Mouse (Mus musculus): ENCODE data around the gene Sdk1. TPM values are rescaled to one million over a fixed set of nuclear protein-coding genes. Genes with fewer than 3 reads are reported as not detected.

Gene Sdk1
- polyA plus RNA-seq, 1 experiment from 2014 or later: 0.80 TPM

DNA sequence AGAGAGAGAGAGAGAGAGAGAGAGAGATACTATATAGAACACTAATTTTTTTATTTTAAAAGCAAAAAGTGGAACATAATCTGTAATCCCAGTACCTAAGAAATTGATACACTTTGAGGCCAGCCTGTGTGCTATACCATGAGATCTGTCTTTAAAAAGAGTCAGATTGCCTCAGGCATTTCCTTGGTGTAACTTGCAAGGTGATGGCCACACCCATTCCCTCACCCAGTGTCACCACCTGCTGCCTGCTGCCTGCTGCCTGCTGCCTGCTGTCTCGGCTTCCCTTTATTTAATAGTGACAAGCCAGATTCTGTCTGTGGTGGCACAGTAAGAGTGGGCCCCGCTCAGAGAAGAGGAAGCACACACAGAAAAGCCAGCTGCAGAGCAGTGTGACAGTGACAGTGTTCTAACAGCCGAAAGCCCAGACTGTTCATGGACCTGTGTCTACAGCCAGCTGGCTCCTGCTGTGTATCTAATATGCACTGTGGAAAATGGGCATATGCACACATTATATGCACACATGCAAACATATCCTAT lies 642.9 kb downstream of the Sdk1 start:
- 24% methylated on average over 3 of the region's 3 CpGs for whole genome bisulfite sequencing (ENCODE audit: insufficient replicate concordance)
- Histone ChIP-seq H3K36me3 (no peaks in the 10 kb centered on the region), H3K4me2 (no peak overlapping the region), H3K9ac (no peak overlapping the region), H3K9me3 (replicated peaks) (no peaks in the 10 kb centered on the region), H3K27ac (no peak overlapping the region), H3K27me3 (replicated peaks) (no peaks in the 10 kb centered on the region), H3K4me3 (no peak overlapping the region), H3K4me1 (no peaks in the 10 kb centered on the region)
- ATAC-seq: no peak

DNA sequence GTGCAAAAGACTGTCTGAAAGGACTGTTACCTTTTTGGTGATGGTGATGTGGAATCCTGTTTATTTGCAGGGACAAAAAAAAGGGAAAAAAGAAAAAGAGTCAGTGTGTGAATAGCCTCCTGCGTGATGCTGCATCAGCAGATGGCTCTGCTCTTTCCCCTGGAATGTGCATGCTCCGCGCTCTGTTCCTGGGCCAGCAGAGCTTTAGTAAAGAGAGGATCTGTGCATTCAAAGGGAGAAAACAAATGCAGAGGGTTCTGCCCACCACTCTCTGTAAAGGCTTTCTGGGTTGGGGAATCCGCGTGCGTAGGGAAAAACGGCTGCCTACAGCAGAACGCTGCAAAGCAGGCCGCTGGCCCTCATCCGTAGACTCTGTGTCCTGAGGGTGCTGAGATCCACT lies 644.7 kb downstream of the Sdk1 start:
- Histone ChIP-seq H3K9me3 (replicated peaks) (no peaks in the 10 kb centered on the region), H3K36me3 (no peaks in the 10 kb centered on the region), H3K4me2 (no peak overlapping the region), H3K4me3 (no peak overlapping the region), H3K4me1 (no peaks in the 10 kb centered on the region), H3K9ac (no peak overlapping the region), H3K27ac (no peak overlapping the region), H3K27me3 (replicated peaks) (no peaks in the 10 kb centered on the region)
- 81% methylated on average over 10 of the region's 10 CpGs for WGBS (ENCODE audit: insufficient replicate concordance)
- no peak for ATAC-seq

DNA sequence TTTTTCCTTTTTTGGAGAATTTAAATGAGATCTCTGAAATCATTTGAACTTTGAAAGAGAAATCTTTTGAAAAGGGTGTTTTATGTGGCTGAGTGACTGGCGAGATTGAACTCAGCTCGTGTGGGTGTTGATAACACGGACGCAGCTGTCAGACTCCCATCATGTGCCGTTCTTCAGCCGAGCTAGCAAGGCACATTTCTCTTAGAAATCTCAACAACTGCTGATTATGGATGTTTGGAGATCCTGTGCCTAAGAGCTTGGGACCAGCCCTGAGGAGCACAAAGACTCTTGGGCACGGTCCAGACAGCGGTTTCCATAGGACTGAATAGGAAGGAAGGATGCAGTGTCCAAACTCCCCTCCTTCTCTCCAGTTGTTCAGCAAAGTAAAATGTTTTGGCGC lies 648.5 kb downstream of the Sdk1 start:
- no peak overlapping the region for H3K4me3 ChIP-seq
- WGBS (ENCODE audit: insufficient replicate concordance): 54% methylated on average over 9 of the region's 9 CpGs
- H3K9ac ChIP-seq: no peak overlapping the region
- no peaks in the 10 kb centered on the region for H3K36me3 ChIP-seq
- H3K4me2 ChIP-seq: no peak overlapping the region
- no peak for ATAC-seq
- H3K4me1 ChIP-seq: no peaks in the 10 kb centered on the region
- H3K27ac ChIP-seq: no peak overlapping the region
- no peaks in the 10 kb centered on the region for H3K27me3 ChIP-seq (replicated peaks)
- no peaks in the 10 kb centered on the region for H3K9me3 ChIP-seq (replicated peaks)

DNA sequence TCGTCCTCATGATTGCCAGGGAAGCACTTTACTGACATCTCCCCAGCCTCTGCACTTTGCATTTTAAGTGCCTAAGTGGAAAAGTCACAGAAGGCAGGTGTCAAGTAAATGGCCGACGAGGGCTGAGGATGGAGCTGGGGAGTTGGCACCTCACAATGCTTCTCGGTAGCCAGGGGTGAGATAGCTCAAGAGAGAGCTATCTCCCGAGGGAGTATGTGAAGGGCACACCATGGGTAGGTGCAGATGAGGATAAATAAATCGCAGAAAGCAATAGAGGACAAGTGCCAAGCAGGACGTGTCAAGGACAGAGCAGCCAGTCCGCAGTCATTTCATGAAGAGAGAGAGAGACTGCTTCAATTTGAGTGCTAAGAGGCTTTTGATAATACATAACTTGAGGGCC lies 655.1 kb downstream of the Sdk1 start:
- Histone ChIP-seq H3K4me3 (no peak overlapping the region), H3K9me3 (replicated peaks) (no peaks in the 10 kb centered on the region), H3K4me1 (no peaks in the 10 kb centered on the region), H3K9ac (no peak overlapping the region), H3K27me3 (replicated peaks) (no peaks in the 10 kb centered on the region), H3K36me3 (no peaks in the 10 kb centered on the region), H3K27ac (no peak overlapping the region), H3K4me2 (no peak overlapping the region)
- WGBS (ENCODE audit: insufficient replicate concordance): 70% methylated on average over 8 of the region's 8 CpGs
- ATAC-seq: no peak

DNA sequence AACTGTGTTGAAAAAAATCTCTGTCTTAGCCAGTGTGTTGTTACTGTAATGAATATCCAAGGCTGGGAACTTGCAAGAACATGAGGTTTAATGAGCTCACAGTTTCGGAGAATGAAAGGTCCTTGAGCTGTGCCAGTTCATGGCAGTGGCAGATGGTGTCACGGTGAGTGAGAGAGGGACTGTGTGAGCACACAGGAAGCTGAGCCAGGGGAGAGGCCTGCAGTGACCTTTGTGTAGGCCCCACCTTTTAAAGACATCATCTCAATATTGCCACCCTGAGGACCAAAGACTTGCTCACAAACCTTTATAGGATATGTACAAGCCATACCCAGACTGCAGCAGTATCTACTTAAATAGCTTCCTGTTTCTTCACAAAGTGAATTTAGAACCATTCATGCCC lies 656.2 kb downstream of the Sdk1 start:
- no peaks in the 10 kb centered on the region for H3K9me3 ChIP-seq (replicated peaks)
- WGBS (ENCODE audit: insufficient replicate concordance): 45% methylated on average over 2 of the region's 2 CpGs
- H3K9ac ChIP-seq: no peak overlapping the region
- no peaks in the 10 kb centered on the region for H3K27me3 ChIP-seq (replicated peaks)
- H3K4me1 ChIP-seq: no peaks in the 10 kb centered on the region
- H3K27ac ChIP-seq: no peak overlapping the region
- H3K4me2 ChIP-seq: no peak overlapping the region
- no peaks in the 10 kb centered on the region for H3K36me3 ChIP-seq
- no peak for ATAC-seq
- H3K4me3 ChIP-seq: no peak overlapping the region

DNA sequence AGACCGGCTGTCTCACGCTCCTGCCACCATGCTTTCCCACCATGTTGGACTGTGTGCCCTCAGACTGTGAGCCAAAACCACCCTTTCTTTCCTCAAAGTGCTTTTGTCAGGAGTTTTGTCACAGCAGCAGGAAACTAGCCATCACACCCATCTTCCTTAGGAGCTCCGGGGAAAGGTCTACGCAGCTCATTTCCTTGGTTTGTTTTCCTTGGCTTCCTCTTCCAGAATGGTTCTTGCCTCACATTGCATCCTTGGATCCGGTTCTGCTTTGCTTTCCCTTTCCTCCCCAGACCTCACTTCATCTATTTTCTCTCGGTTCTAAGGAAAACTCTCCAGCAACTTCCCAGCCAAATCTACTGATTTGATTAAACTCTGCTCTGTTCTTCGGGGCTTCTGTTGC lies 658.5 kb downstream of the Sdk1 start:
- Histone ChIP-seq H3K4me3 (no peak overlapping the region), H3K9ac (no peak overlapping the region), H3K9me3 (replicated peaks) (no peaks in the 10 kb centered on the region), H3K36me3 (no peaks in the 10 kb centered on the region), H3K27ac (no peak overlapping the region), H3K4me2 (no peak overlapping the region), H3K27me3 (replicated peaks) (no peaks in the 10 kb centered on the region), H3K4me1 (no peaks in the 10 kb centered on the region)
- ATAC-seq: no peak
- WGBS (ENCODE audit: insufficient replicate concordance): 61% methylated on average over 7 of the region's 7 CpGs

DNA sequence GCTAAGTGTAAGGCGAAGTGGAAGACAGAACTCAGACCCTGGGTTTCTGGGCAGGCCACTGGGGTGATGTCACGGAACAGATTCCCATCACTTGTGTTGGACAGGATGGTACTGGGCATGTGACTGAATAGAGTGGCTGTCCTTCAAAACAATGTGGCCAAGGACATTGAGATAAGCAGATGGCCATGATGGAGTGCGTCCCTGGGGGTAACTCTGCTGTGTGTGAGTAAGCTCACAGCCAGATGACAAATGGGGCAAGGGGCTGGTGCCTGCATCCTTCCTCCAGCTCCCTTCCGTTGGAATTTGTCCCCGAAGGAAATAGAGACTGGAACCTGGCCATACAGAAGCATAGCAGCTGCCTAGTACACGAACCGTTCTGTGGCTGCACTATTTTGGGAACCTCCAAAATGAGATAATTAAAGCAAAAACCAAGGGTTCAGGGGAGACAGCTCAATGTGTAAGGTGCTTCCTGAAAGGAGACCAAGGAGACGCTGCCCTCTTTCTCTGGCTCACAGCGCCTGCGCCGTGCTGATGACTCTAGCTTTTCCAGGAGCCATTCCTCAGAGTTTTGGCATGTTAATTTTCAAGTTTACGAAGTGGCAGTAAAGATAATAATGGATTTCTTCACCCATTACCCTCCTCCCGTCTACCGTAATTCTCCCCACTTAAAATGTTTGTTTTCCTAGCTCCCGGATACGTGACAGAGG lies 661.4 kb downstream of the Sdk1 start:
- Histone ChIP-seq H3K9ac (no peak overlapping the region), H3K9me3 (replicated peaks) (no peaks in the 10 kb centered on the region), H3K36me3 (no peaks in the 10 kb centered on the region), H3K4me2 (no peak overlapping the region), H3K27ac (no peak overlapping the region), H3K27me3 (replicated peaks) (no peaks in the 10 kb centered on the region), H3K4me1 (no peaks in the 10 kb centered on the region), H3K4me3 (no peak overlapping the region)
- 52% methylated on average over 16 of the region's 16 CpGs for WGBS (ENCODE audit: insufficient replicate concordance)
- ATAC-seq: no peak

DNA sequence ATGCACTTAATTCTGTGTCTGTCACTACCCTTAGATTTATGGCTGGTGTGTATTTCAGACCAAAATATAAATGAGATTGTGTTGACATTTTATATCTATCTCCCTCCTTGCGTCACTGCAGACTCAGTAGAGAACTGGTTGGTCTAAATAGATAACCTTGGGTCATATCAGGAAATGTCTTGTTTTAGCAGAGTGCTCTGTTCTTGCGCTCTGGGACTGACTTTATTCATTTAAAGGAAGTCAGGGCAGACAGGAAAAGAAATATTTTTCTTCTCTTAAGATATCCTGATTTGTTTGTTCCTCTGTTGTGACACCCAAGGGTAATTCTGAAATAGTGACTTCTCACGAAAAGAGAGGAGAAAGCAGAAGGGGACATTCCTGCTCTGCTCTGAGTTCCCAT lies 669.2 kb downstream of the Sdk1 start:
- no peaks in the 10 kb centered on the region for H3K9me3 ChIP-seq (replicated peaks)
- no peak overlapping the region for H3K27ac ChIP-seq
- no peaks in the 10 kb centered on the region for H3K36me3 ChIP-seq
- no peak overlapping the region for H3K9ac ChIP-seq
- no peak overlapping the region for H3K4me2 ChIP-seq
- no peaks in the 10 kb centered on the region for H3K27me3 ChIP-seq (replicated peaks)
- no peak overlapping the region for H3K4me3 ChIP-seq
- no peak for ATAC-seq
- no peaks in the 10 kb centered on the region for H3K4me1 ChIP-seq
- 53% methylated on average over 3 of the region's 3 CpGs for WGBS (ENCODE audit: insufficient replicate concordance)

DNA sequence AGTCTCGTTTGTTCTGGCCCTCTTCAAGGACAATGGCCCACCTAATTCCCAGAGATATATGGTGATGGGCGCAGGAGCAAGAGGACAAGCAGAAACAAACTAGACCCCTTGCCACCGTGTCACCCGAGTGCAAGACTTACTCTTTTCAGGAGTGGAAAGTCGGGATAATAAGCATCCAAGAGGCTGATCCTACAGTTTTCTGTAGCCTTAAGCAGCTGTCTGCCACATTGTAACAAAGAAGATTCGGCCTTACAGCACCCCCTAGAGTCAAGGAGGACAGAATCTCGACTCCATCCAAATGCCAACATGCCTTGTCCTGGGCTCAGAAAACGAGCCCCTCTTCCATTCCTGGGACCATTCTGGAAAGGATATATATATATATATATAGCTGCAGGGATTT lies 669.6 kb downstream of the Sdk1 start:
- no peak overlapping the region for H3K4me3 ChIP-seq
- H3K4me2 ChIP-seq: no peak overlapping the region
- ATAC-seq: no peak
- H3K36me3 ChIP-seq: no peaks in the 10 kb centered on the region
- whole genome bisulfite sequencing (ENCODE audit: insufficient replicate concordance): 51% methylated on average over 8 of the region's 8 CpGs
- no peak overlapping the region for H3K27ac ChIP-seq
- no peaks in the 10 kb centered on the region for H3K9me3 ChIP-seq (replicated peaks)
- no peaks in the 10 kb centered on the region for H3K27me3 ChIP-seq (replicated peaks)
- H3K9ac ChIP-seq: no peak overlapping the region
- no peaks in the 10 kb centered on the region for H3K4me1 ChIP-seq

DNA sequence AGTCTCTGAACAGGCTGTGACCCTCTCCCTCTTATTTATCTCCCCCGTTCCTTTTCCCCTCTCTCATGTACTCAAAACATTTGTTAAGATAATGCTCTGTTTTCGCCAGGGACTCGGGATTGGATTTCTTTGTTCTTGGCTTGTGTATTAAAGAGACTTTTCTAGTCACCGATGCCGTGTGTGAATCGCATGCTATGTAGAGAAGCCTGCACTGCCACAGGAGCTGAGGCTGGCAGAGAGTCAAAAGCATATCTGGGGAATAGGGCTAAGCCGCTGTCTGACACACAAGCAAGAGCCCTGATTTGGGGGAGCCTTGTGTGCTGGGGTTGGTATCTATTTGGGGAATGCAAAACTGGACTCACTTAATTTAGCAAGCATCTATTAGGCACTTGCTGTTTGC lies 671.6 kb downstream of the Sdk1 start:
- no peak for ATAC-seq
- Histone ChIP-seq H3K27ac (no peak overlapping the region), H3K4me3 (no peak overlapping the region), H3K9ac (no peak overlapping the region), H3K36me3 (no peaks in the 10 kb centered on the region), H3K4me2 (no peak overlapping the region), H3K27me3 (replicated peaks) (no peaks in the 10 kb centered on the region), H3K9me3 (replicated peaks) (no peaks in the 10 kb centered on the region), H3K4me1 (no peaks in the 10 kb centered on the region)
- 70% methylated on average over 7 of the region's 7 CpGs for WGBS (ENCODE audit: insufficient replicate concordance)

DNA sequence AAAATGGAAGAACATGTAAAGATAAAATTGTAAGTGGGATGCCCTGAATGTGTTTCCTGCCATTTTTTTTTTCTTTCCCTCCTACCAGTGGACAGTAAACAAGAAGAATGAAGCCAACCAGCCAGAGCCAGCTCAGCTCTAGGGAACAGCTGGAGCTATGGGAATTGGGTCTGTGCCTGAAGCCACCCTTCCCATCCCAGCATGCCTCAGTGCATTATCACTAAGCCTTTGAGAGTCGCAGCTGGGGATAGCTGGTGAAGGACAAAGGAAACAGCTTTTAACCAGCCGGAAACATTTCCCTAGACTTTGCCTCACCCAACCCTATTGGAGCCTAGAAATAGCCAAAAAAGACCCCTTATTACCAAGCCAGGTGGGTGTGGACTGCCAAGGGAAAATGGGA lies 675.7 kb downstream of the Sdk1 start:
- Histone ChIP-seq H3K36me3 (no peaks in the 10 kb centered on the region), H3K4me3 (no peak overlapping the region), H3K9me3 (replicated peaks) (no peaks in the 10 kb centered on the region), H3K4me2 (no peak overlapping the region), H3K27me3 (replicated peaks) (no peaks in the 10 kb centered on the region), H3K27ac (no peak overlapping the region), H3K9ac (no peak overlapping the region), H3K4me1 (no peaks in the 10 kb centered on the region)
- ATAC-seq: no peak
- 49% methylated on average over 2 of the region's 2 CpGs for WGBS (ENCODE audit: insufficient replicate concordance)

DNA sequence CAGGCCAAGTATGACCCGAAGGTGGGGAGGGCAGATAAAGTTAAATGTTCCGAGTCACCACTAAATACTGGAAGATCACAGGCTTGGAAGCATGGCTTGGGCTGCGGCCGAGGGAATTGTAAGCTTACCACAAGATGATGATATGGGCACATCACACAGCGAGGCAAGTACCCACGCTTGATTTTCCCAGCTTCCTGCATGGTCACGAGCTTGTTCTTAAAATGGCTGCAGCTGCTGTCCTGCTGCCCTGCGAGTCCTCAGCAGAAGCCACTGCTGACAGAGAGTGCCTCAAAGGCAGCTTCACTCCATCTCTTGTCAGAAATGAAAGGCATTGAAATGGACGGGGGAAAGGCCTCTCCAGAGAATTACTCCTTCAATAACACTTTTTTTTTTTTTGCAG lies 697.7 kb downstream of the Sdk1 start:
- Histone ChIP-seq H3K4me1 (no peaks in the 10 kb centered on the region), H3K27ac (no peak overlapping the region), H3K36me3 (no peaks in the 10 kb centered on the region), H3K27me3 (replicated peaks) (no peaks in the 10 kb centered on the region), H3K4me3 (no peak overlapping the region), H3K4me2 (no peak overlapping the region), H3K9me3 (replicated peaks) (no peaks in the 10 kb centered on the region), H3K9ac (no peak overlapping the region)
- WGBS (ENCODE audit: insufficient replicate concordance): 65% methylated on average over 9 of the region's 9 CpGs
- no peak for ATAC-seq

DNA sequence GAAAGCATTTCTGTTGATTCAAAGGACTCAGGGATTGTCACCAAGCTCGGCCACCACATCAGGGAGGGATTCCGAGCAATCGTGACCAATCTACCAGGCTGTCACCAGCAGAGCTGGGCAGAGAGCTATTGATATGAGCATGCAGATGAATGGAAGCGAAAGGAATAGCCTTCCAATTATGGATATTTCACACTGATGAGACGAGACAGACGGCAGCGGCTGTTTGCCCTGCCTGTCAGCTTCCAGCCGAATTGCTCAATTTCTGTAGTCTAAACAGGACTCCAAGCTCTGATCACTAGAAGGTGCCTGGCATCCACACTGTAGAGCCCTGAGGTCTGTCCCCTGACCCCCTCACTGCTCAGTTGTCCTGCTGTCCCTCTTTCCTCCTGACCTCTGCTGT lies 699.3 kb downstream of the Sdk1 start:
- Histone ChIP-seq H3K4me2 (no peak overlapping the region), H3K27me3 (replicated peaks) (no peaks in the 10 kb centered on the region), H3K9me3 (replicated peaks) (no peaks in the 10 kb centered on the region), H3K4me1 (no peaks in the 10 kb centered on the region), H3K9ac (no peak overlapping the region), H3K36me3 (no peaks in the 10 kb centered on the region), H3K27ac (no peak overlapping the region), H3K4me3 (no peak overlapping the region)
- WGBS (ENCODE audit: insufficient replicate concordance): 69% methylated on average over 8 of the region's 8 CpGs
- ATAC-seq: no peak
